Mouse (Mus musculus) lung, postnatal 25 days (tissue): ENCODE measurements around the gene Mrvi1.

ENCODE experiments used
- DNase-seq: peaks from one replicate; pipeline ENCODE4 v3.0.0; 2022; ENCODE audit warnings: low spot score

The Mrvi1 gene

DNA sequence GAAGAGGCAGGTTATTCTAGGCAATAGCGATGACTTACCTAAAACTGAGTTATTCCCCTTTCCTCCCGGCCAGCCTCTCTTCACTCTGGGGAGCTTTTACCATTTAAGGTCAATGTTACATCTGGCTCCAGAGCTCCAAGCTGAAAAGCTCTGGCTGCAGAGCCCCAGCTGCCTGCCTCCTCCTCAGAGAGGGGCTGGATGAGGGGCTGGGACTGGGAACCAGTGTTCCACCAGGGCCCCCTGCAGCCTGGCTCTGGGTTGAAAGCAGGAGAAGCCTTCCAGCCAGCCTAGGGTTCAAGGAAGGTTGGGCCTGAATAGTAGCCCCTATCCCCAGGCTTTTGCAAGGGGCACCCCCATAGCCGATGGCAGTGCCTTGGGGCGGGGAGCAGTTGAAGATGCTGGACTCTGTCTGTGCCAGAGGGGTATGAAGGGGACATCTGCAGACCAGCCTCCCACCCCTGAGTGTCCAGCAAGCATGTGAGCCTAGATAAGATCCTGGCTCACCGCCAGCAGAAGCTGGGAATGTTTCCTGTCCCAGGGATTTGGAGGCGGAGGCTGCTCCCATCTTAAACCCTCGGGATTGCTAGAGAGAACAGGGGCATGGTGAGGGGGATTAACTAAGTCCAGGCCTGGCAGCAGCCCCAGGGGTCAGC, at the start of gene Mrvi1:
Mrvi1 (minus strand) TSS at position 409 of the 653 bp plus-strand sequence.
- peak; percentile 44 for DNase-seq

DNA sequence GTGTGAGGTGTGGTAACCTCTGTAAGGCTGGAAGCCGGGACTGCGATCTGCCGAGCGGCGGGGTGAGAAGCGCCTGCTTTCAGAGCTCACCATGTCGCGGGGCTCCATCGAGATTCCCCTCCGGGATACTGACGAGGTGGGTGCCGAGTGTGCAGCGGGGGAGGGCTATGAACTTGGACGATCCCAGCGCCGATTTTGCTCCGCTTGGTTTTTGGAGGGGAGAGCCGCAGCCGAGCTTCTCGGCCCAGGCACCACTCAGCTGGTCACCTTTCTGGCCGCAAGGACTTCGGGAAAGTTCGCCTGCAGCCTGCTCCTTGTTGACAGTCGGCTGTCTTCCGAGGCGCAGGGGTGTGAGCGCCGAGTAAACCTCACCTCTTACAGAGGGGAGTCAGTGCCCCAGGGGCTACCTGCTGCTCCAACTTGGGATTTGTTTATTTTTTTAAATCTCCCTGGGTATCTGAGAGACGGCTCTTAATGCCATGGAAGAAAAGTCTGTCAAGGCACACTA, 46.8 kb upstream of the Mrvi1 start:
- peak; percentile 12 for DNase-seq

DNA sequence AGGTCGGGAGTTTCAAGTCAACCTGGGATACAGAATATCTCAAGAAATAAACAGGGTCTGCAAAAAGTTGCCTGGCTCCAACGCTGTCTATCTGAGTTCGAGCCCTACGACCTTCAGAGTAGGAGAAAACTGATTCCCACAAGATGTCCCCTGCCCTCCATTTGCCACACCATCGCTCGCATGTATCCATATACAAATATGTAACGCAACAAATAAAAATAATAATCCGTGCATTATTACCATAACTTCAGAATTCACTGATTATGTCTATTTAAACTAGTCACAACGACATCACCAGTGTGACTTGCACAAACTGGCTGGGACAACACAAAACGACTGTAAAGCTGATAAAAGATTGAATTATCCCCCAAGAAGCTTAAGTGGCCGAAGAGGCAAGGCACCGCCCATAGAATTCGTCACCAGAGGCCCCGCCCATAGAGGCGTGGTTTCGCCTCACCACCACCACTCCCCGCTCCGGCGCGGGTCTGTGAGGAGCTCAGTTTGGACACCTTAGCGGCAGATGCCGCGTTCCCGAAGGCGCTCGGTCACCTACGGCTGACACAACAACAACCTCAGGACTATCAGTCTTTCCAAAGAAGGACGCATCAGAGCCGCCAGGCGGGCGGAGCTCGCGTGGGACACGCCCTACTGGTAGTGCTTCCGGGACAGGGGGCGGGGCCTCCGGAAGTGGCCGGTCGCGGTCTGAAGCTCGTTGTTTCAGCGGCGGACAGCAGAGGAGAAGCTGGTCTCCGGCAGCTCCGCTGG, 46.2 kb upstream of the Mrvi1 start, which contains the start of gene Ctr9:
Ctr9 (plus strand) TSS at position 671 of the 765 bp plus-strand sequence.
- peak; percentile 93 for DNase-seq

DNA sequence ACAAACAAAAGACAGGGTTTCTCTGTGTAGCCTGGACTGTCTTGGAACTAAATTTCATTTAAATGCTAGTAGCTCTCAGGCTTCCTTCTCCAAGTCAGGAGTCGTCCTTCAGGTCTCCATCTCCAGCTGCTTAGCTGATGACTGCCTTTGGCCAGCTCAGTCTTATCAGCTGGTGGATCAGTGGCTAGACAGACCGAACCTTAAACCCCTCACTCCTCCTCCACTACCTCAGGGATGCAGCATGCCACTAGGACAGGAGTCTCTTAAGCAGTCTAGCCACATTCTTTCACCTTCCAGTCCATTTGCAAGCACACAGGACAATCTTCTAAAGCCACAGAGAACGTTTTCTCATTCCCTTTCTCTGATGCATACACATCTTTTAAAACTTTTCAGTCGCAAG, 42.7 kb upstream of the Mrvi1 start:
- DNase-seq: no peak

DNA sequence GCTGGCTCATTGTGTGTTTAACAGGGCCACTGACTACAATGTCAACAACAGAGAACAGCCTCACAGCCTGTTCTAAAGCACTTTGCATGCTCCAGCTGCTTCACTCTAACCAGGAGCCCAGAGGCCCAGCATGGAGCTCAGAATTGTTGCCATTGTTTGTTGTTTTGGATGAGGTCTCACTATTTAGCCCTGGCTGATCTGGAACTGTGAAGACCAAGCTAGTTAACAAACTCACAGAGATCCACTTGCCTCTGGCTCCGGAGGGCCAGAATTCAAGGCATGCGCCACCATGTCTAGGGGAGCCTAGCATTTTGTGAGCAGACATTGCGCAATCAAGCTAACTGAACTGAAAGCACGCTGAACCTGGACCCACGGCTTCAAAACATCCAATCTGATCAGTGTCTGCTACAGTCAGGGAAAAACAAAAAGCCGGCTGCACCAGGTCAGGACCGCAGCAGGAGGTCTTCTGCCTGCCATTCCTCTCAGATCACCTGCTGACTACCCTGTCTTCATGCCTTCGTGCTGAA, 41.9 kb upstream of the Mrvi1 start:
- no peak for DNase-seq

DNA sequence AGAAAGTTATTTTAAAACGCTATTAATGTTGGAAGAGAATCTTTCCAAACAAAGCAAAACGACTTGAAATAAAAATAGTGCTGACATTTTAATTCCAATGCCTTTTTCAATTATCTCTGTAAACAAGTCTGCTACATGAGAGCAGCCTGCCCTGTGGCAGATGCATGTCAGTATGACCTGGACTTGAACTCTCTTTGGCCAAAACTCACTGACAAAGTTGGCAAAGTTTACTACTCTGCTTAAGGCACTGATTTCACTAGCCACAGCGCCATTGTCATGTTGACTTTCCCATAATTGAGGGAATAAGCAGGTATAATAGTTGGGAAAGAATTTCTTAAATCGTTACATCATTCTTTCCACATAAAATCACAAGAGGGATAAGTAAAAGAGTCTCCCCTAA, 38.6 kb upstream of the Mrvi1 start:
- DNase-seq: no peak

DNA sequence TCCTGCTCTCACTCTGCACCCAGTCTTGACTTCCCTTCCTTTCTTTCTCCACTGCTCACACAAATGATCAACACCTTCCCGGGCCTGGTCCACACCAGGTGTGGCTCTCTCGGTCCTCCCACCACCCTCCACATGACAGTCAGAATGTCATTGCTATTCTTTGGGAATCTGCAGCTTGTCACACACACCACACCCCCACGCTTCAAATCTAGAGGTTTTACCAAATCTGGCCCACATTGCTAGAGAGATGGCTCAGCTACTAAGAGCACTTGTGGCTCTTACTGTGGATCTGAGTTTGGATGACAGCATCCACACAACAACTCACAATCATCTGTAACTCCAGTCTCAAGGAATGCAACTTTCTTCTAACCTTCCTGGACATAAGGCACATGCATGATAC, 34.7 kb upstream of the Mrvi1 start:
- DNase-seq: no peak

DNA sequence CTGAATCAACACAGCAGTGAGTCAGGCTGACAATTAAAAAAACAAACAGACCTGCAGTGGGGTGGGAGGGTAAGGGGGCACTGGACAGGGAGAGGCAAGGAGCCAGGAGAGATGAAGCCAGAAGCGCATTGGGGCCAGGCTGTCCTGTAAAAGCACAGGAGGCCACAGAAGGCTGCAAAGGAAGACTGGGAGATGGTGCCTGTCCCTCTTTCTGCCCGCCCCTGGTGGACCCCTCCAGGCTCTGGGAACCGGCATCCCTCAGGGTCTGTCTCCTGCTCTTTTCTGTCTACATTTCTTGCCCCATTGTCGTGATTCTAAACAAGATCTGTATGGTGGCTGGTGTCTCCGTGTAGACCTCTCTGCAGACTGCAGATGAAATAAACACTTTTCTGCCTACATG, 33.5 kb upstream of the Mrvi1 start:
- DNase-seq: no peak

DNA sequence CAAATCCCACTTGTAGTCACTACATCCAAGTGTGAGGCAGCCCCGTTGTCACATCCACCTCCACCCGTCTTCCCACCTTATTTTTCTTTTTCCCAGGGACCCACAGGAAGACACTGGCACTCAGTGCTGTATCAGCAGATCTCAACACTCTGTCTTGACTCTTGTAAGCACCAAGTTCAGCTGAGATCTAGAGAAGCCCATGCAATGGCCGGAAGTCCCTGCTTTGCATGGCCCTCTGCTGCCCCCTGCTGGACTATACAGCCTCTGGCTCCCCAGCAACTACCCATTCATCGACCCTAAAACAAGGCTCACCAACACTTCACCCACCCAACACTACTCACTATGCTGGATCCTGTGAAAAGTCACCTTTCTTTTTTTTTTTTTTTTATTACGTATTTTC, 32.6 kb upstream of the Mrvi1 start:
- DNase-seq: peak; percentile 86

DNA sequence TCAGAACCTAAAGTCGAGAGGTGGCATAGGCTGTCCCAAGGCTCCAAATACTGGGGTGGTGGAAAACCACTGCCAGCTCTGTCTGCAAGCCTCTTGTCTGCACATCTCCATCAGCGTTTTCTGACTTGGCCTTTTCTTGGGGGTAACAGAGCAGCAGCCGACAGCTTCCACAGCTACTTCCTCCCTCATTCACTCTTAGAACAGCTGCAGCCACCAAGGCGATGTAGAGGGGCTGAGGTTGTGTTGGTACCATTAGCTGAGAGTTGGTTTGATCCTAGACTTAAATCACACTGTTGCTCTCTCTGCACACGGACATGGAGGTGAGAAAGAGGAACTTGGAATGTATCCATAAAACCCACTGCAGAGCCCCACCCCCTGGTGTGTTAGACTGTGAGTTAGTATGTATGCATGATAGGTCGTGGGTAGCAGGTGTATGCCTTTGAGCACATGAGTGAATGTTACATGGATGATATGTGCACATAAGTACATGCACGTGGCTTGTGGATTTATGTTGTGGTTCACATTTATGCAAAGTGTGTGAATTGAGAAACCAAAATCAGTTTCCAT, 31.9 kb upstream of the Mrvi1 start:
- DNase-seq: no peak

DNA sequence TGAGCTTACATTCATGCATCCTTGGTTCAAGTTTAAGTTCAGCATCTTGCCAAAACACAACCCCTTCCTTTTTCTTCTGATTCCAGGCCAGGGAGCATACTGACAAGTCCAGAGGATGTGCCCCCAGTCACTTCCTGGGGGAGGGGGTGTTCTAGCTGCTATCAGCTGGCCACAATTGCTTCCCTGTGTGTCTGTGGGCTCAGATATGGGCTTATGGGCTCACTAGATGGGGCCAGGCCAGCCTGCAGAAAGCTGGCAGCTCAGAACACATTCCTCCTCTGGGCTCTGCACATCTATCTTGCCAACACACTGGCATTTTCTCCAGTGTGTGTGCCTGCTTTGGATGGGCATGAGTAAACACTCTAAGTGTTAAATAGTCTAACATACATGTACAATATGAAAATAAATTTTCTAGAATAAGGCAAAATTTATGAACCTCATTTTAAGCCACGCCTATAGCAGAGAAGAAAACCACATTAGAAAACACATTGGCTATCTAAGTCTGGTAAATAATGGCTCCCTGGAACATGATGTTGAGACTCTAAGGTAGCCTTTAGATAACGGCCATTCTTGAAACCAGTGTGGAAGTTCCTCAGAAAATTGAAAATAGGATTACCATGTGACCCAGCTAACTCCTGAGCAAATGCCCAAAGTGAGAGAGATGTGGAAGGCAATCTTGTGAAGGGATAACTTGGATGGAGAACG, 22.0 kb upstream of the Mrvi1 start:
- DNase-seq: no peak

DNA sequence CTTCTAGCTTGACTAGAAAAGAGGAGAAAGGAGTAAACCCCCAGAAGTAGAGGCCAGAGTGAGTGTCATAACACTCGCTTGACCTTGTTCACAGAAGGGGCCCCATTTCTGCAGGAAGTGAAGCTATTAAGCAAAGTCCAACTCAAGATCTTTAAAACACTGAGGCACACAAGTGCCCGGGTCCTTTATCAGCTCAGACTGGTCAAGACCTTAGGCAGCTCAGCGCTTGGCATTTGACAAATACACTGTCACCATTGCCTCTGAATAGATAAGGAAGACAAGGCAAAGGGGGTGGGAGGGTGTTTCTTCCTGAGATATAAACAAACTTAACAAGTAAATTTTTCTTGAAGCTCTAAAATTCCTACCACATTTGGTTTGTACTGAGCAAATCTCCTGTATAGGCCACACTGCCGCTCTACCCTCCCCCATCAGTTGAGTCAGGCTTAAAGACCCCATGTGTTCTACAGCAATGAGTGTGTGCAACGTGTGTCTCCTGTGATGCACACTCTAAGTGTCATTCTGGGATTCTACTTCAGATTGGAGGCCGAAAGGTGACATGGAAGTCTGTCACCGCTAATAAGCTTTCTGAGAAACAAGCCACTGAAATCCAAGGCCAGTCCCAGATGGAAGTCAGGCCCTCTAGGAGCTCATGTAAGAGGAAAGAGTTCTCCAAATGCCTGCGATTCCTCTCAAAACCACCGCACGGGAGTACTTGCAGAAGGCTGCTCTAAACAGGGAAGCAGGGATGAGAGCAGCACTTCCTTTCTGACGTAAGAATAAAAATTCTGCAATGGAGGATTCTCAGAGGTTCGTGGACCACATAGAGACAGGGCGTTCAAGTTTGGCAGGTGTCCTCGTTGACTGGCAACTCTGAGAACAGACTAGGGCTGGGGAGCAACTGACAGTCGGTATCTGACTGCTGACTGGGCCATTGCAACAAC, 16.9 kb upstream of the Mrvi1 start:
- DNase-seq: no peak

DNA sequence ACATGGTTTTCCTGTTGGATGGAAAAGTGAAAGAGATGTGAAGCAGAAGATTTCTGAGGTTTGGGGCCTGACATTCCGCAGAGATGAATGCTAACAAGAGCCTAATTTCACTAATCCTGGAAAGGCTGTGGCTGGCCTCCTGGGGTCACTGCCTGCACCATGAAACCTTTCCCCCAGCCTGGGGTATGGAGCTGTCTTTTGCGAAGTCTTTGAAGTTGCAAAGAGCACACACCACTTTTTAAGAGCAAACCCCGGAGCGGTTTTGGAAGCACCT, 8.9 kb upstream of the Mrvi1 start:
- no peak for DNase-seq

DNA sequence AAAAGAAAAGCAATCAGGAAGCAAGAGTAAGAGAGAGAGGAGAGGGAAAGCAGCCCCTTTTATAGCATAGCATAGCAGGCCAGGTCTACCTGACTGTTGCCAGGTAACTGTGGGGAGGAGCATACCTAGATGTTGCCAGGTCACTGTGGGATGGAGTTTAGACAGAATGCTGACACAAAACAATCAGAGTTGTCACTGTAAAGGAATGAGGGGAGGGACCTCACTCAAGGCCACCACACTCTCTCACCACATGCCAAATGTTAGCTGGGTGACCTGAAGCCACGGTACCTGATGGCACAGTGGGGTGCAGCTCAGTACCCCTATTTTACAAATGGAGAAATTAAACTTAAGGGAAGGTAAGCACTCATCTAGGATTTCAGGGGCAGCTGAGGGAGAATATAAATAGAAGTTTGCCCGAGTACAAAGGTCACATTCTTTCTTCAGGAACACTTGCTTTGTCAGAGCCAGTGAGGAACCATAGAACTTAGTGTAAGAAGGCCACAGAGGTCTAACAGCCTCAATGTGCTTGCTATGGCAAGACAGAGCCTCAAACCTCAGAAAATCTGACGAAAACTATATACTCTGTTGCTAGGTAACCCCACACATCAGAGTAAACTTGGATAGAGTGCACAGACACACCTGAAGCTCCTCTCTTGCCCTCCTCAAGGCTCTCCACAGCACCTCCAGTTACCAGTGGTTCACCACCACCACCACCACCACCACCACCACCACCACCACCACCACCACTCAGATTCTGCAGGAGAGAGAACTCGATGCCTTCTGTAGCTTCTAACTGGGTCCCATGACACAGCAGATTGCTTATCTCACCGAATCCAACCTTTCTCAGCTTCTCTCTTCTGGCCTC, 8.3 kb upstream of the Mrvi1 start:
- no peak for DNase-seq

DNA sequence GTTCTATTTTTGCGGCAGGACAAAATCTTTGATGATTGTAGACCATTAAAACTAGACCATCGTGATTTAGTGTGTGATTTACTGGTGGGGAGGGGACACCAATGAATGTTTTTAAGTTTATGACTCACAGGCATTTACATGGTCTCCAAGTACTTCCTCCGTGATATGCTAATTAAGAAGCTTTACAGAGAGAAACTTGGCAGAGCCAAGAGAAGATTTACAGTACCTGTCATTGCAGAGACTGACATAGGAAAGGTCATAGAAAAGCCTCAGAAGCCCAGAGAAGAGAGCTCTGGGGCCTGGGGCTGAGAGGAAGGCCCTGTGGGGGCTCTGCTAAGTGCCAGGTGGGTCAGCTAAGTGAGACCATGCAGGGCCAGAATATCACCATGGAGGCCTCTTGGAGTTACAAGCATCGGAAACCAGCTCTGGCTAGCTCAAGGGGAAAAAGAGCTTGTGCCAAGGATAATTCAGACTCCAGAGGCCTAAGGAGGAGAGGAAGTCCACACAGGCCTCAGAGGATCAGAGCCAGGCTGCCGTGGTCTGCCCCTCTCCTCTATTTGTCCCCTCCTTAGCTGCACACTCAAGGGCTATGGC, 7.1 kb upstream of the Mrvi1 start:
- DNase-seq: no peak

DNA sequence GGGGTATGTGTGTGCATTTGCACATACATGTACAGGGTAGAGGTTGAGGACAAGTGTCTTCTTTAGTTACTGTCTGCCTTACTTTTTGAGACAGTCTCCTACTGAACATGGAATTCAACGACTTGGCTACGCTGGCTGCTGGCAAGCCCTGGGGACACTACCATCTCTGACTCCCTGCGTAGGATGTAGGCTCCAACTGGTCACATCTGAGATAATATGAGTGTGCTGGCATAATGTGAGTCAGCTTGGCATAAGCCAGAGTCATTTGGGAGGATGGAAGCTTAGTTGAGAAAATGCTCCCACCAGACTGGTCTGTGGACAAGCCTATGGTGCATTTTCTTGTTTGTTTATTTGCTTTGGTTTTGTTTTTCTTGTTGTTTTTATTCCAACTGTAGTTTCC, 5.8 kb upstream of the Mrvi1 start:
- DNase-seq: no peak

DNA sequence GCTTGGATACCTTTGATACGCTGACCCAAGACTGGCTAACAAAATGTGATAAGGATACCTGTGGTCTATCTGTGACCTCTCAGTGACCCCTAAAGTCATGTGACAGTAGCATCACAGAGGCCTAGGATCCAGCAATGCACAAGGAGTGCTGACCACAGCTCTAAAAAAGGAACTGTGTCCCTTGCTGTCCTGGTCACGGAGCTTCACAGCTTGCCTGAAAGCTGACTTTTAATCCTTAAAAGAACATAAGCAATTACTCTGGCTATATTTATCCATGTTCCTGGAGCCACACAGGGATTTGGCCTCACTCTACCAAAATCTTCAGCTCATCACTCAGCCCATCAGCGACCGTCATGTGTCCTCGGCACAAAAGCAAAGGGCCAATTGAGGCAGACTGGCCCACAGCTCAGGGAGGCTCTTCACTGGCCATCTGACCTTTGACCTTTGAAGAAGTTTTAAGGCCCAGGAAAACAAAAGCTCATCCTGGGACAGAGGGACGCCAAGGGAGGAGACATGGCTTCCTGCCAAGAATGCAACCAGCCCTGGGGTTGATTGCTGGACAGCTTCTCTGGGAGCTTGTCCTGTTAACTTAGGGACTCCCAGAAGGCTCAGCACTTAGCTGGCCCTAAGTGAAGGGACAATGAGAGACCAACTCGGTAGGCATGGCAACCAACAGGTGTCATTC, 3.5 kb upstream of the Mrvi1 start:
- DNase-seq: no peak

DNA sequence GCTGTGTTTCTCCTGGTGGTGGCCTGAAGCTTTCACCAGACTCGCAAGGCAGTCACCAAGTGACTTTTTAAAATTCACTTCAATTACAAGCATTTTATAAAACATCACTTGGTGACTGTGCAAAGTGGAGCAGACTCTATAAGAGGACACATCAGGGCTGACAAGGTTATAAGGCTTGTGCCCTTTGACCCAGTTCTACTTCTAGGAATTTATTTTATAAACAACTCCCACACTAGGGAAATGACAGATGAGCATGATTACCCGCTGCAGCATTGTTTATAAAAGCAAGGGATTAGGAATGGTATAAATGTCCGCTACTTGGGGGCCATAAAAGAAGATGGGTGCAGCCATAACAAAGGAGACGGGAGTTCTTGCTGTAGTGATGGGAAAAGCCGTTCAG, 1.4 kb upstream of the Mrvi1 start:
- no peak for DNase-seq

DNA sequence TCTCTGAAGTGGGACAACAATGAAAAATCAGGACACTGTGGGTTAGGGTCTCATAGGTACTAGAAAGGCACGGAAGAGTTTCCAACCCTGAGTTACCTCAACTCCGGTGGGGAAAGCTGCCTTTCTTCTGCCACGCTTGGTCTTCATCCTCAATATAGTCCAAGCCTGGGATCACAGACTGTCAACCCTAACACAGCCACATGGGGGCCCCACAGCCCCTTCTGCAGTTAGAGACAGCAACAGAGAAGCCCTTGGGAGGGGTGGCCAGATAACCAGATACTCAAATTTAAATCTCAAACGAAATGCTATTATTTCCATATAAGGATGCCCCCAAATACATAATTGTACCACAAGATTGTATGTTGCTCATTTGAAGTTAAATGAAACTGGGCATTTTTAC, 503 bp upstream of the Mrvi1 start:
- peak; percentile 37 for DNase-seq

DNA sequence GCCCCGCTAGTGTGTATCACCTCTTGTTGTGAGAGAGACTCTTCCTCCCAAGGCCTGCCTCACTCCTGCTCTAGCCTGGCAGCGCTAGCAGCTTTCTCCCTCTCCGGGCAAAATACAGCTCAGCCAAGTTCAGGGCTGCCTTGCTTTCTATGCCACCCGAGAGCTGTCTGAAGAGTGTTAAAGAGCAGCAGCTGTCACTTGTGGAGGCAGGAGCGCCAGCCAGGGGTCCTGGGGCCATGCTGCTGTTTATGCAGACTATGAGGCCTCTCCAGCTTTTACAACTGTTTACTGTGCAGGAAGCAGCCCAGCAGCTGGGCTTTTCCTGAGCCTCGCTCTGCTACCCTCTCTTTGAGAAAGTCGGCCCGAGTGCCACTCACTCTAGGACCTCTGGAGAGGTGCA, 1.2 kb downstream of the Mrvi1 start:
- no peak for DNase-seq
